Mouse (Mus musculus) fibroblast of lung, adult 2 months (primary cell): ENCODE measurements around the gene Rc3h1.
"Not testable (repeated sequence)": the region's sequence is repeated elsewhere in the genome, so short reads cannot be mapped to it uniquely, and the experiment has no call there.

Experiments used
- DNase-seq: peaks from one replicate; pipeline ENCODE4 v3.0.0-alpha.2; 2011; ENCODE audit warnings: low read depth

The Rc3h1 gene

DNA sequence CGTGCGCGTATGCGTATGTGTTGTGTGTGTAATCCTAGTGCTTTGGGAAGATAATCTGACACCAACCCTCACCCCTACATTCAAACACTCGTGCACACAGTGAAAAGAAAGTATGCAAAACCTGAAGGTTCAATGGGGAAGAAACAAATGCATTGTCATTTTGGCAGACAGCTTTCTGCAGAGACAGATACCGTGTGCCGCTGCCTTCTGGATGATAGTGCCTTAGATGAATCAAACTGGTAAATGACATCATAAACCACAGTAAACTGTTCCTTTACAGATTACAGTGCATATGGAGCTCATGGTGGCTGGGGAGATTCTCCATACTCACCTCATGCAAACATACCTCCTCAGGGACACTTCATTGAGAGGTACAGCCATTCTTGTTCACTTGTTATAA, 57.0 kb downstream of the Rc3h1 start:
- no peak for DNase-seq

- DNase-seq, result no peak
Observed at GRCm38 (mm10) chr1:160967268-160967667, 61.0 kb downstream of the Rc3h1 start.

DNA sequence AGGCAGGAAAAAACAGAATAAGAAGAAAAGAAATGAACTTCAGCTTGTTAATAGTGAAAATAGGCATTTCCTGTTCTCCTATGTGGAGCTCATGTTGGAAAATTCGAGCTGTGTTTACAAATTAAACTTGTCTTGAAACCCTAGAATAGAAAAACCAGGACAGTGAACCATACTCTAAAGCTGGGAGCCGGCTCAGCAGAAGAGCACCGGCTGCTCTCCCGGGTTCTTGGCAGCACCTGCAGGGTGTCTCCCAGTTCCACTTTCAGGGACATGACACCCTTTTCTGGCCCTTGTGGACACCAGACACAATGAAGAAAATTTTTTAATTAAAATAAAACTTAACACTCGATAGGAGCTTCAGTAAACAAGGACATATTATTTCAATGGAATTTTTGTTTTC, 62.4 kb downstream of the Rc3h1 start:
- DNase-seq, result no peak

- no peak for DNase-seq
Observed at GRCm38 (mm10) chr1:160978071-160978735, 72.0 kb downstream of the Rc3h1 start, which contains the start of gene Serpinc1. Gene Serpinc1, plus strand, starts transcription at chr1:160978585.

DNA sequence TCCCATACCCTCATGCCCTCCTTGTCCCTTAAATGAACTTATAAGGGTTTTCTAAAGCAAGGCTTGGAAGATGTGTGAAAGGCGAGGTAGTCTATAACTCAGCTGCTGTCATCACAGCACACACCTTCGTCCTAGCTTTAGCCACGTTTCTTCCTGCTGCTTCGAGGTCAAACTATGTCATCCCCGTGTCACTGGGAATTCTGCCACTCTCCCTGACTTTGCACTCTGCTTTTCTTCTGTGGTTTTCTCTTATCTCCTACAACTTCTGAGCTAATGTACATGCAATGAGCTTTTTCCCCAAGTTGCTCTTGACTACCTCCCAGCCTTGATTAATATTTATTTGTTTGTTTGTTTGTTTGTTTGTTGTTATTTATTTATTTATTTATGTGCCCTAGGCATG, 73.8 kb downstream of the Rc3h1 start:
- no peak for DNase-seq

DNA sequence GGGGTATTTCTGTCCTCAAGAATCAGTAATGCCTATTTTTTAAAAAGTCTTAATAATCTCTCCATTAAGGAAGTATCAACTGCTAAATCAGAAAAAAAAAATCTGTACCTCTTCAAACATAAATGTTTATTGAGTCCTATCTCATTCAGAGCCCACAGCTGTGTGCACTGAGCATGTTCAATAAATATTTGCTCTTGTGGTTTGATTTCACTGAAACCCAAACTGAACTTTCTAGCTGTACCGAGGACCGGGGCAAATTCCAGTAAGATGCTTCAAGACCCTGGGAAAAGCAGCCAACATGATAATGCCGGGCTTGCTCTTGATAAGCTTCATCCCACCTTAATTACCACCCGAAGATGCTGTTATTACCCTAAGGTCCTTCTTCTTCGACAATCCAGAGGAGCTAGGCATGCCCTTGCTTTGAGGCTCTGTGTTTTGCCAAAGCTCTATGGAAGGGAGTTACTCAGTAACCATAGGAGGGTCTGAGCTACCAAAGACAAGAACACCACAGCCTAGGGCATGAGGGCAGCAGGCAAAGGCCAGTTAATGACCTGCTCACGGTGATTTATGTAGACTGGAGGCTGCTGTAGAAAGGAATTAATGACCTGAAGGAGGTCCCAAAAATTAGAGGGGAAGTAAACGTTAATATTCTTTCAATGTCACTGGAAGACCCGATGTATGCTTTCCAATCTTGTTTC, 74.5 kb downstream of the Rc3h1 start:
- no peak for DNase-seq

DNA sequence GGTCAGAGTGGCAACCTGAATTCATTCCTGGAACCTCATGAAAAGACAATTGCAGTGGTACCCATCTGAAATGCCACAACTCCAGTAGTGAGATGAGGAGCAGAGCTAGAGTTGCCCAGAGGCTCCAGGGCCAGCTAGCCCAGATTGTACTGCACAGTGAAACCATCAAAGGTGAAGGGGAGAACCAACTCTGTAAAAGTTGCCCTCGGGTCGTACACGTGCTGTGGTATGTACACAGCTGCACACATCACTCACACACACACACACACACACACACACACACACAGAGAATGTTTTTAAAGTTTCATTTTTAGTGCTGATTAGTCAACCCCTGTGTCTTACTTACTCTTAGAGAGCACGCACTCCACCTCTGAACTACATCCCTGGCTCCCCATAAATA, 75.1 kb downstream of the Rc3h1 start:
- DNase-seq, result no peak

DNA sequence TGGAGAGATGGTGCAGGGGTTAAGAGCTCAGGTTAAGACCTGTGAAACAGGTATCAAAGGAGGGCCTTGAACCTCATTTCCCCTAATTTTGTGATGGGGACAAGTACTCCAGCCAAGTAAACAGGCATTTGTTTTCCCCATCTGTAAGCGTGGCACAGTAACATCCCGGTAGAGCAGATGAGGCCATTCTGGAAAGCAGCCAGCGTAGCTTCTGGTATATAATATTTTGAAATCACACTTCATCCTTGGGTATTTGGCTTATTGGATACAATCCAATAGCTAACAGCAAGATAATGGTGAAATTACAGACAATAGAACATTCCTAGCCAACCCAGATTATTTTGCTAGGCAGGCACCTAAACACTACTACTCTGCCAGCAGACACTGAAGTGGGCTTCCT, 76.7 kb downstream of the Rc3h1 start:
- DNase-seq, result no peak

- not testable (repeated sequence) for DNase-seq
Observed at GRCm38 (mm10) chr1:160984731-160985130, 78.5 kb downstream of the Rc3h1 start.

- DNase-seq, result no peak
Observed at GRCm38 (mm10) chr1:160985477-160985876, 79.3 kb downstream of the Rc3h1 start.

GRCm38 (mm10) chr1:160986881-160987635, 80.8 kb downstream of the Rc3h1 start:
- DNase-seq, result no peak

DNA sequence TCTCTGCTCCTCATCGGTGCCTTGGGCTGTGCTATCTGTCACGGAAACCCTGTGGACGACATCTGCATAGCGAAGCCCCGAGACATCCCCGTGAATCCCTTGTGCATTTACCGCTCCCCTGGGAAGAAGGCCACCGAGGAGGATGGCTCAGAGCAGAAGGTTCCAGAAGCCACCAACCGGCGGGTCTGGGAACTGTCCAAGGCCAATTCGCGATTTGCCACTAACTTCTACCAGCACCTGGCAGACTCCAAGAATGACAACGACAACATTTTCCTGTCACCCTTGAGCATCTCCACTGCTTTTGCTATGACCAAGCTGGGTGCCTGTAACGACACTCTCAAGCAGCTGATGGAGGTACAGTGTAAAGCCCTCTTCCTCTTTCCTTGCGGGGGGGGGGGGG, 83.2 kb downstream of the Rc3h1 start:
- no peak for DNase-seq

GRCm38 (mm10) chr1:160993851-160994250, 87.6 kb downstream of the Rc3h1 start:
- no peak for DNase-seq

DNA sequence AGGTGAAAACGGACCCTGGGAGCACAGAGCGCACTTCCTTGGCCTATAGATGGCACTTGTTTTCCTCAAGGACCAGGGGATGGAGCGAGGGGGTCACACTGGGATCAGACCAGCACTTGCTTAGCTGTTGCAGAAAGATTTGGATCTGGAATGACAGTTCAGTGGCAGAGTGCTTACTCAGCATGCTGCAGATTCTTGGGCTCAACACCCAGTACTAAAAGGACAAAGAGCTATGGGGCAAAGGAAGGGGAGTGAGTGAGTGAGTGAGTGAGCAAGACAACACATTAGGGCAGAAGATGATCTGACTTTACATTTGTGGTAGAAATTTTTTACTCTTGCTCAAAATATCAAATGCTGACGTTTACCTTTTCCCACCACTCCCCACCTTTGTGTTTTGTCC, 98.7 kb downstream of the Rc3h1 start:
- no peak for DNase-seq

- no peak for DNase-seq
Observed at GRCm38 (mm10) chr1:161005526-161005925, 99.3 kb downstream of the Rc3h1 start.

DNA sequence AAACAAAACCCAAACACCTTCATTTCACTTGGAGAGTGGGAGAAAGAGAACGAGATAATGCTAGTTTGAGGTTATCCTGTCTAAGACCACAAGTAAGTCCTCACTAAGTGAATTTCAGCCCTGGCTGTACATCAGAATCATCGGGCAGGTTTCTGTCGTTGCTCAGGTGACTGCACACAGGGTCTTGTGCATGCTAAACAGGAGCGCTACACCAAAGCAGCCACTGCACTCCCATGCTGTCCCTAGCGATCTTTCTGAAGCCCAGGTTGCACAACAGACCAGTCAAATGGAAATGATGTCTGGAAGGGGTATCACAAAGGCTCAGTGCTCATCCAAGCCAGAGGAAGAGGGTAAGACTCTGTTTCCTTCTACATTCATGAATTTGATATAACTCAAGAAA, 100.3 kb downstream of the Rc3h1 start:
- no peak for DNase-seq

GRCm38 (mm10) chr1:161008038-161008437, 101.8 kb downstream of the Rc3h1 start:
- DNase-seq, result no peak

- DNase-seq, result no peak
Observed at GRCm38 (mm10) chr1:161010436-161010835, 104.2 kb downstream of the Rc3h1 start.

GRCm38 (mm10) chr1:161016378-161016777, 110.2 kb downstream of the Rc3h1 start:
- DNase-seq, result no peak

DNA sequence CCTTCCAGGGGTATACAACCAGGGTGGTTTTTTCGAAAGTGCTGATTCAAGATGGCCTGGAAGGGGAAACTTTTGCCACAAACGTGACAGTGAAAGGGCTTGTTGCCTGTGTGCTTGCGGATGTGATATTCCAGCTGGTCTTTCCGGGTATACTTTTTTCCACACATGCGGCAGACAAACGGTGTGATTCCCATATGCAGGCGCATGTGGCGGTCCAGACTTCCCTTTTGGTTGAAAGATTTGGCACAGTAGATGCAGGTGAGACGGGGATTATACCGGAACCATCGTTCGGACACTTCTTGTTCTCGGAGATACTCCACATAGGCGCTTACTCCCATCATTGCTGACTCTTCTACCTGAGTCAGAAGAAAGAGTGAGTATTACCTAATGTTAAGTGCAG, 113.8 kb downstream of the Rc3h1 start:
- DNase-seq, result no peak
